Mouse (Mus musculus): ENCODE measurements around the gene Atl2. TPM values are rescaled to one million over a fixed set of nuclear protein-coding genes. Genes with fewer than 3 reads are reported as not detected.

Gene Atl2
- polyA plus RNA-seq (2015; fragmentation: Nextera tagmentation; extraction: Ambion mirVana), result 30.6 and 30.7 TPM in 2 replicates

- under 1% methylated on average over 51 of the region's 51 CpGs for whole genome bisulfite sequencing
- peaks cover 3% of the 10 kb centered on the region for H3K27me3 ChIP-seq
- no peaks in the 10 kb centered on the region for H3K36me3 ChIP-seq
- peak within 1 kb of the TSS; percentile 85 for H3K4me3 ChIP-seq (replicated peaks)
- H3K9ac ChIP-seq, result peak within 1 kb of the TSS; percentile 90
- ATAC-seq (ENCODE audit: insufficient number of reproducible peaks, low FRiP score, low TSS enrichment, low read depth), result peak; percentile 92
- no peaks in the 10 kb centered on the region for H3K9me3 ChIP-seq (replicated peaks)
- H3K4me1 ChIP-seq, result peaks cover 23% of the 10 kb centered on the region
- peak within 1 kb of the TSS; percentile 97 for H3K27ac ChIP-seq (replicated peaks)
- peak within 1 kb of the TSS; percentile 72 for H3K4me2 ChIP-seq (replicated peaks)
These were observed at the start of gene Atl2 for GRCm38 (mm10) chr17:79895911-79896423. Gene Atl2 (minus strand): TSS chr17:79896123.

DNA sequence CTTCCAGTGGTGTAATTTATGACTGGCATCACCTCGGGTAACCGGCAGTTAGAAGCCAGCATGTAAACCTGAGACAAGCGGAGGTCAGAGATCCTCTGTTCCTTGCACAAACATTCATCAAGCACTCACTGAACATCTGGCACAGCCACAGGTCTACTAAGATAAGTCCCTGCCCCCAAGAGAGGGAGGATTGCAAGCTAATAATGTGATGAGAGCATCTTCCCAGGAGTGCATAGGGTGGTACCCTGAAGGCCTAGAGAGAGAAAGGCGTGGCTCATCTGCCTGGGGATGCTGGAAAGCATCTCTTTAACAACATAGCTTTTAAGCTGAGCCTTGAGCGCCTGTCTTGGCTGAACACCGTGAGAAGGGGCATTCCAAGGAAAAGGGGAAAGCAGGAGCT lies 48.9 kb upstream of the Atl2 start:
- Histone ChIP-seq H3K9ac (no peak overlapping the region), H3K27me3 (no peaks in the 10 kb centered on the region), H3K4me3 (replicated peaks) (no peak overlapping the region), H3K9me3 (replicated peaks) (no peaks in the 10 kb centered on the region), H3K27ac (replicated peaks) (no peak overlapping the region), H3K4me2 (replicated peaks) (no peak overlapping the region), H3K36me3 (no peaks in the 10 kb centered on the region), H3K4me1 (peaks cover 14% of the 10 kb centered on the region)
- peak; percentile 15; the same call in 1 of the 2 replicates for ATAC-seq (ENCODE audit: insufficient number of reproducible peaks, low FRiP score, low TSS enrichment, low read depth)
- 65% methylated on average over 6 of the region's 6 CpGs for WGBS

- 70% methylated on average over 5 of the region's 5 CpGs for WGBS
- no peaks in the 10 kb centered on the region for H3K9me3 ChIP-seq (replicated peaks)
- no peaks in the 10 kb centered on the region for H3K27me3 ChIP-seq
- no peak overlapping the region for H3K9ac ChIP-seq
- no peak overlapping the region for H3K27ac ChIP-seq (replicated peaks)
- no peak overlapping the region for H3K4me2 ChIP-seq (replicated peaks)
- H3K4me3 ChIP-seq (replicated peaks), result no peak overlapping the region
- peaks cover 5% of the 10 kb centered on the region; the same call in 1 of the 2 replicates for H3K4me1 ChIP-seq
- no peaks in the 10 kb centered on the region for H3K36me3 ChIP-seq
- no peak for ATAC-seq (ENCODE audit: insufficient number of reproducible peaks, low FRiP score, low TSS enrichment, low read depth)
These were observed 46.5 kb upstream of the Atl2 start for GRCm38 (mm10) chr17:79942418-79942817.

DNA sequence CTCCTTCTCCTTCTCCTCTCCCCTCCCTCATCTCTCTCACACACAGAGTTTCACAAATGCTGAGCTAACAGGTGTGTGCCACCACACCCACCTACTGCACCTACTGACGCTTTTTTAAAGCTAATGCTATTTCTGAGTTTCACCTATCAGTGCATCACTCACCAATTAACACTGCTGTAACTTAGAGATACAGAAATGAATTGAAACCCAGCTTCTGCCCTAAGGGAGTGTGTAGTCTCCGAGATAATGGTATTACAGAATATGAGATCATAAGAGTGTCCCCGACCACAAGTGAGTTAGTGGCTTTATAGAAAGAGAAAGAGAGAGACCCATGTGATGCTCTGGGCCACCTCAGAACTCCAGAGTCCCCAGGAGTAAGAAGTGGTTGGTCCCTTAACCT lies 43.2 kb upstream of the Atl2 start:
- Histone ChIP-seq H3K4me3 (replicated peaks) (no peak overlapping the region), H3K27ac (replicated peaks) (no peak overlapping the region), H3K4me1 (peaks cover 14% of the 10 kb centered on the region; the same call in 1 of the 2 replicates), H3K9me3 (replicated peaks) (no peaks in the 10 kb centered on the region), H3K9ac (no peak overlapping the region), H3K36me3 (no peaks in the 10 kb centered on the region), H3K27me3 (no peaks in the 10 kb centered on the region), H3K4me2 (replicated peaks) (no peak overlapping the region)
- 53% methylated on average over 3 of the region's 3 CpGs for WGBS
- no peak for ATAC-seq (ENCODE audit: insufficient number of reproducible peaks, low FRiP score, low TSS enrichment, low read depth)

DNA sequence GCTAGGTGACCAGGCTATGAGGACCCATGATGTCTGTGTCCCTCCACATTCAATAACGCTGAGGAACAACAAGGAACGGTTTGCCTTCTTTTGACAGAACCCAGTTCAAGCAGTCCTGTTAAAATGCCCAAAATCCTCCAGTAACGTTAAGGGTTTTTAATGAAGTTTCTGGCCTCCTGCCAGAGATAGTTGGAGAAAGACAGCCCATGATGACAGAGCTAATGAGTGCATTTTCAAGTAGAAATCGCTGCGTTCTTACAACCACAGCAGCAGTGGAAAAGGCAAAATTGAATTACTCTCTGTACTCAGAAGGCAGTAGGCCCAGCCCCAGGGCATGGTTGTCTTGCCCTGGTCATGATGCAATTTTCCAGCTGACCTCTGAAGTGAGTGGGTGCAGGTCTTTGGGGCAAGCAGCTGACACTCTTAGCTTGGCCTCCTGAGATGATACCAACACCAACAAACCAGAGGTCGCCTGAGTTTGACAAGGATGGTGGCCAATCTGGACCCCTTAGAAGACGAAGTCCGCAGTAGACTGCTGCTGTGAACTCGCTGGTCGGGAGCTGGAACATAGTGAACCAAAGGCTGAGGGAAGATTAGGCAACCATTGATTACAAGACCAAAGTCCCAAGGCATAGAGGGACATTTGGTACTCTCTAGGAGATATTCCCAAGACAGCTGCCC lies 42.1 kb upstream of the Atl2 start:
- Histone ChIP-seq H3K27me3 (no peaks in the 10 kb centered on the region), H3K9me3 (replicated peaks) (no peaks in the 10 kb centered on the region), H3K4me3 (replicated peaks) (no peak overlapping the region), H3K36me3 (no peaks in the 10 kb centered on the region), H3K4me1 (peaks cover 14% of the 10 kb centered on the region; the same call in 1 of the 2 replicates), H3K9ac (no peak overlapping the region), H3K4me2 (replicated peaks) (no peak overlapping the region), H3K27ac (replicated peaks) (no peak overlapping the region)
- no peak for ATAC-seq (ENCODE audit: insufficient number of reproducible peaks, low FRiP score, low TSS enrichment, low read depth)
- 56% methylated on average over 10 of the region's 10 CpGs for WGBS

- 96% methylated on average over 15 of the region's 15 CpGs for WGBS
- Histone ChIP-seq H3K4me2 (replicated peaks) (no peak overlapping the region), H3K36me3 (no peaks in the 10 kb centered on the region), H3K4me3 (replicated peaks) (no peak overlapping the region), H3K27me3 (no peaks in the 10 kb centered on the region), H3K9me3 (replicated peaks) (no peaks in the 10 kb centered on the region), H3K4me1 (peaks cover 14% of the 10 kb centered on the region; the same call in 1 of the 2 replicates), H3K9ac (no peak overlapping the region), H3K27ac (replicated peaks) (no peak overlapping the region)
- ATAC-seq (ENCODE audit: insufficient number of reproducible peaks, low FRiP score, low TSS enrichment, low read depth), result no peak
These were observed 38.4 kb upstream of the Atl2 start for GRCm38 (mm10) chr17:79934370-79934769.

DNA sequence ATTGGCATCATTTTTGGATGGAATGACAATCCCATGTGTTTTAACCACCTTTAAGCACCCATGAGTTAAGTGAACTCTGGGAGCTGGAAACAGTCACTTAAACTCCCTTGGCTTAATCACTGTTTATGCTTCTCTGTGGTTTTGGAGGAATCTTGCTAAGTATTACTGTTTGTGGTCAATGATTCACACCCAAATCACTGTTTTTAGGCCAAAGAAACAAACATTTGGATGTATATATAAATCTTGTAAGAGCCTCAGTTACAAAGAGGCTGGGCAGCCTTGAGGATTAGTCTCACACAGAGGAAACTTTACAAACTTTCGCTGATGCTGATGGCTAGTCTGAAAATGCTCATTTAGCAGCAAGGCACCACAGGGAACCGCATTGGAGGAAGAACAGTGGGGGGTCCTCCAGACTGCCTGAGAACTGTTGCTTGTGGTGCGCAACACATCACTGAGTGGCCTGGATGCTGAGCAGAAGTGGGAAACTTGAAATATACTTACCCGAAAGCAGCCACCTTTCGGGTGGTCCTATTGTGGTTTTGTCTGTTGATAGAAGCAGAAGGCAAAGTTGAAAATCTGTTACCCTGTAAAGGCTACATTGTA lies 36.9 kb upstream of the Atl2 start:
- Histone ChIP-seq H3K9me3 (replicated peaks) (no peaks in the 10 kb centered on the region), H3K9ac (no peak overlapping the region), H3K27ac (replicated peaks) (no peak overlapping the region), H3K4me2 (replicated peaks) (no peak overlapping the region), H3K27me3 (no peaks in the 10 kb centered on the region), H3K4me3 (replicated peaks) (no peak overlapping the region), H3K4me1 (peaks cover 9% of the 10 kb centered on the region; the same call in 1 of the 2 replicates), H3K36me3 (no peaks in the 10 kb centered on the region)
- 56% methylated on average over 5 of the region's 5 CpGs for WGBS
- ATAC-seq (ENCODE audit: insufficient number of reproducible peaks, low FRiP score, low TSS enrichment, low read depth), result 0 out of 2 replicates have a peak, but pooled peaks have one; percentile 15

DNA sequence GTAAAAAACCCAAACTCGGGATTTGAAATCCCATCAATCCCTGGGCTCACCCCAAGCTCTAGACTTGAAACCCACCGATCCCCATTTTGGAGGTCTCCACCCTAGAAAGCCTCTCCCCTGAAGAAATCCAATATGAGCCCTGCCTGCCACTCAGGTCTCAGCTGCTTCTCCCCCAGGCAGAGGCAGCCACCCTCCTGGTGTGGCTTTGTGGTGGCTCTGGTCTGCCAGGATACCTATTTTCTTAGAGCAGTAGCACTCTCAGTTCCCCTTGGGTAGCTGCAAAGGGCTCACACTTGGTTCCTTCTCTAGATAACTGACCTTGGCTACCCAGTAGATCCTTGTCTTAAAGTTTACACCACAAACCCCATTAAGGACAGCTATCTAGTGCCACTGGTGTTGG lies 31.2 kb upstream of the Atl2 start:
- H3K27me3 ChIP-seq, result no peaks in the 10 kb centered on the region
- H3K9me3 ChIP-seq (replicated peaks), result no peaks in the 10 kb centered on the region
- 85% methylated on average over 2 of the region's 2 CpGs for WGBS
- no peak overlapping the region for H3K9ac ChIP-seq
- H3K4me1 ChIP-seq, result no peaks in the 10 kb centered on the region
- no peak overlapping the region for H3K27ac ChIP-seq (replicated peaks)
- H3K4me2 ChIP-seq (replicated peaks), result no peak overlapping the region
- no peak for ATAC-seq (ENCODE audit: insufficient number of reproducible peaks, low FRiP score, low TSS enrichment, low read depth)
- no peaks in the 10 kb centered on the region for H3K36me3 ChIP-seq
- H3K4me3 ChIP-seq (replicated peaks), result no peak overlapping the region

DNA sequence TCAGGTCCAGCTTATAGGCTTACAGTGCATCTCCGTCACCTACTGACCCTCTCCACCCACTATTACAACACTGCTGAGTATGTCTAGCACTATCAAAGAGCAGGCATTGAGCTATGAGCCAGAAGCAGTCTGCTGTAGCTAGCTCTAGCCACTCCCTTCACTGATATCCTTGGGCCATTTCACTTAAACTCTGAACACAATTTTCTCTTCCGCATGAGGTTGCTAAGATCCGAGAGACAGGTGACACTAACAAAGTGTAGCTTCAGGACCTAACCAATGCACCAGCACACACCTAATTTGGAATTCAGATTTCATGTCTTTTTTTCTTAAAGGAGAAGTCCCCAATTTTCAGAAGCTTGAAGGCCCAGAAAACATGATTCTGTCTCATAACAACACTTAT lies 30.6 kb upstream of the Atl2 start:
- Histone ChIP-seq H3K27me3 (no peaks in the 10 kb centered on the region), H3K4me2 (replicated peaks) (no peak overlapping the region), H3K9ac (no peak overlapping the region), H3K4me3 (replicated peaks) (no peak overlapping the region), H3K4me1 (no peaks in the 10 kb centered on the region), H3K27ac (replicated peaks) (no peak overlapping the region), H3K36me3 (no peaks in the 10 kb centered on the region), H3K9me3 (replicated peaks) (no peaks in the 10 kb centered on the region)
- no peak for ATAC-seq (ENCODE audit: insufficient number of reproducible peaks, low FRiP score, low TSS enrichment, low read depth)
- 74% methylated on average over 3 of the region's 3 CpGs for WGBS

DNA sequence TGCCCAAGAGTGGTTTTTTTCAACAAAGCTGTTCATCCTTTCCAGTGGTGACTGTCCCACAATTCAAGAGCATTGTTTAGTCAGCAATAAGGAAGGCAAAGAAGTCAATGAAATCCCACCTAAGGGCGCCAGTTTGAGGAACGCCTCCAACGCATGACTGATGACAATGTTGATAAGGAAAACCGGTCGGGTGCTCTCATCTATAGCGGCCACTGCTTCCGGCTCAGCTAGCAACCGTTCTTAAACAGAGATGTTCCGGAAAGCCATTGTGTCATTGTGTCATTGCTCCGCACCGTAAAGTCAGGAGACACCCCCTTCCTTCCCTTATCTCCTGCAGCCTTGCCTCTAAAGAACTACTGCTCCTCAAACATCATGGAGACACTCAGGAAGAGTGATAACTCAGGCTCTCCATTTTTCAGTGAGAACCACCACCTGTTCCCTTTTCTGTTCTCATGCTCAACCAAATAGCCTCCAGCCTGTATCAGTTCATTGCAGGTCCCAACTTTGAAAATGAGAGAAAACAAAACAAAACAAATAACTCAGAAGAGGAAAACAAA lies 30.0 kb upstream of the Atl2 start:
- H3K27me3 ChIP-seq, result no peaks in the 10 kb centered on the region
- ATAC-seq (ENCODE audit: insufficient number of reproducible peaks, low FRiP score, low TSS enrichment, low read depth), result no peak
- H3K9me3 ChIP-seq (replicated peaks), result no peaks in the 10 kb centered on the region
- H3K4me1 ChIP-seq, result no peaks in the 10 kb centered on the region
- H3K4me3 ChIP-seq (replicated peaks), result no peak overlapping the region
- H3K27ac ChIP-seq (replicated peaks), result no peak overlapping the region
- no peak overlapping the region for H3K4me2 ChIP-seq (replicated peaks)
- WGBS, result 78% methylated on average over 11 of the region's 11 CpGs
- no peaks in the 10 kb centered on the region for H3K36me3 ChIP-seq
- no peak overlapping the region for H3K9ac ChIP-seq

DNA sequence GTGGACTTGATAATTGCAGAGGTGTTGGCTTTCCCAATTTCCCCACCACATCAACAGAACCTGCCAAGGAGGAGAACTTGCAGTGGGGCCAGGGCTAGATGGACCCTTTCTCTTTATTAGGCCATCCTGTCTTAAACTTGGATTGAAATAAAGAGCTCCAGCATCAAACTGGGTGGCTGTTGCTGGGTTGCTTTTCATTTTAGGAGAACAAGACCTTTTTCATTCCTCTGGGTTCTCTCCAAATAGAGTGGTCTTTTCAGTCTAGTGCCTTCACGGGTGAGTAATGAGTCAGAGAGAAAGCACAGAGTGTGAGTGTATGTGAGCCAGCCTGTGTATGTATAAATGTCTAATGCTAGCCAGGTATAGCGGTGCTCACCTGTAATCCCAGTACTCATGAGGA lies 24.4 kb upstream of the Atl2 start:
- no peak overlapping the region for H3K4me3 ChIP-seq (replicated peaks)
- H3K27me3 ChIP-seq, result no peaks in the 10 kb centered on the region
- H3K4me1 ChIP-seq, result no peaks in the 10 kb centered on the region
- no peaks in the 10 kb centered on the region for H3K9me3 ChIP-seq (replicated peaks)
- H3K27ac ChIP-seq (replicated peaks), result no peak overlapping the region
- H3K9ac ChIP-seq, result no peak overlapping the region
- ATAC-seq (ENCODE audit: insufficient number of reproducible peaks, low FRiP score, low TSS enrichment, low read depth), result no peak
- no peak overlapping the region for H3K4me2 ChIP-seq (replicated peaks)
- 74% methylated on average over 2 of the region's 2 CpGs for WGBS
- no peaks in the 10 kb centered on the region for H3K36me3 ChIP-seq
